Mouse (Mus musculus): ENCODE results near the gene Trp63. TPM values are rescaled to one million over a fixed set of nuclear protein-coding genes. Genes with fewer than 3 reads are reported as not detected.

The Trp63 gene
- polyA plus RNA-seq, 1 experiment = 0.52 TPM

GRCm38 (mm10) chr16:25799618-25800017 lies 116.1 kb downstream of the Trp63 start:
- TF ChIP-seq CTCF (conservative IDR thresholded peaks at IDR 0.05; ENCODE audit: insufficient read depth, insufficient read length, low read depth, low read length) = no peak
- TF ChIP-seq POLR2A (IDR thresholded peaks at IDR 0.05; ENCODE audit: low read depth, low read length) = no peak
- H3K36me3 ChIP-seq (ENCODE audit: control insufficient read depth, insufficient read depth, low read length) = no peaks in the 10 kb centered on the region
- H3K27me3 ChIP-seq (replicated peaks; ENCODE audit: control insufficient read depth, insufficient read depth, low read length) = no peaks in the 10 kb centered on the region; the same call in 1 of the 2 replicates
- H3K27ac ChIP-seq (ENCODE audit: insufficient read depth, low read depth, low read length) = no peak overlapping the region
- H3K4me3 ChIP-seq (ENCODE audit: insufficient read depth, low read depth, low read length) = no peak overlapping the region
- DNase-seq = no peak
- H3K4me1 ChIP-seq (ENCODE audit: control insufficient read depth, insufficient read depth, low read length) = peaks cover 3% of the 10 kb centered on the region; the same call in 1 of the 2 replicates

GRCm38 (mm10) chr16:25804955-25805354 lies 121.4 kb downstream of the Trp63 start:
- 63% methylated on average over 3 of the region's 3 CpGs for WGBS
- Histone ChIP-seq H3K27ac (ENCODE audit: insufficient read depth, low read depth, low read length) (no peak overlapping the region), H3K27me3 (replicated peaks; ENCODE audit: control insufficient read depth, insufficient read depth, low read length) (no peaks in the 10 kb centered on the region), H3K4me1 (ENCODE audit: control insufficient read depth, insufficient read depth, low read length) (peaks cover 5% of the 10 kb centered on the region; the same call in 1 of the 2 replicates), H3K4me3 (ENCODE audit: insufficient read depth, low read depth, low read length) (no peak overlapping the region), H3K36me3 (ENCODE audit: control insufficient read depth, insufficient read depth, low read length) (no peaks in the 10 kb centered on the region)
- peak; percentile 90 for DNase-seq
- no peak for TF ChIP-seq POLR2A (IDR thresholded peaks at IDR 0.05; ENCODE audit: low read depth, low read length)
- TF ChIP-seq CTCF (conservative IDR thresholded peaks at IDR 0.05; ENCODE audit: insufficient read depth, insufficient read length, low read depth, low read length) = no peak

- TF ChIP-seq CTCF (conservative IDR thresholded peaks at IDR 0.05; ENCODE audit: insufficient read depth, insufficient read length, low read depth, low read length) (no peak), POLR2A (IDR thresholded peaks at IDR 0.05; ENCODE audit: low read depth, low read length) (no peak)
- H3K4me1 ChIP-seq (ENCODE audit: control insufficient read depth, insufficient read depth, low read length) = peaks cover 5% of the 10 kb centered on the region; the same call in 1 of the 2 replicates
- no peaks in the 10 kb centered on the region for H3K36me3 ChIP-seq (ENCODE audit: control insufficient read depth, insufficient read depth, low read length)
- DNase-seq = peak; percentile 18
- no peak overlapping the region for H3K4me3 ChIP-seq (ENCODE audit: insufficient read depth, low read depth, low read length)
- no peaks in the 10 kb centered on the region for H3K27me3 ChIP-seq (replicated peaks; ENCODE audit: control insufficient read depth, insufficient read depth, low read length)
- no peak overlapping the region for H3K27ac ChIP-seq (ENCODE audit: insufficient read depth, low read depth, low read length)
Measured at GRCm38 (mm10) chr16:25807116-25807515, 123.6 kb downstream of the Trp63 start.

GRCm38 (mm10) chr16:25817753-25818624 lies 134.4 kb downstream of the Trp63 start:
- DNase-seq = no peak
- H3K27me3 ChIP-seq (replicated peaks; ENCODE audit: control insufficient read depth, insufficient read depth, low read length) = no peaks in the 10 kb centered on the region; the same call in 1 of the 2 replicates
- no peaks in the 10 kb centered on the region for H3K36me3 ChIP-seq (ENCODE audit: control insufficient read depth, insufficient read depth, low read length)
- no peak overlapping the region for H3K27ac ChIP-seq (ENCODE audit: insufficient read depth, low read depth, low read length)
- no peaks in the 10 kb centered on the region for H3K4me1 ChIP-seq (ENCODE audit: control insufficient read depth, insufficient read depth, low read length)
- no peak overlapping the region for H3K4me3 ChIP-seq (ENCODE audit: insufficient read depth, low read depth, low read length)
- 37% methylated on average over 10 of the region's 10 CpGs for WGBS
- TF ChIP-seq CTCF (conservative IDR thresholded peaks at IDR 0.05; ENCODE audit: insufficient read depth, insufficient read length, low read depth, low read length) = no peak
- TF ChIP-seq POLR2A (IDR thresholded peaks at IDR 0.05; ENCODE audit: low read depth, low read length) = no peak

- no peak for TF ChIP-seq POLR2A (IDR thresholded peaks at IDR 0.05; ENCODE audit: low read depth, low read length)
- no peak for TF ChIP-seq CTCF (conservative IDR thresholded peaks at IDR 0.05; ENCODE audit: insufficient read depth, insufficient read length, low read depth, low read length)
- H3K27me3 ChIP-seq (replicated peaks; ENCODE audit: control insufficient read depth, insufficient read depth, low read length) = no peaks in the 10 kb centered on the region
- no peaks in the 10 kb centered on the region for H3K36me3 ChIP-seq (ENCODE audit: control insufficient read depth, insufficient read depth, low read length)
- no peak overlapping the region for H3K4me3 ChIP-seq (ENCODE audit: insufficient read depth, low read depth, low read length)
- H3K27ac ChIP-seq (ENCODE audit: insufficient read depth, low read depth, low read length) = no peak overlapping the region
- WGBS = 50% methylated on average over 7 of the region's 7 CpGs
- H3K4me1 ChIP-seq (ENCODE audit: control insufficient read depth, insufficient read depth, low read length) = no peaks in the 10 kb centered on the region
- no peak for DNase-seq
Measured at GRCm38 (mm10) chr16:25826016-25826415, 142.5 kb downstream of the Trp63 start.

GRCm38 (mm10) chr16:25832576-25832975 lies 149.0 kb downstream of the Trp63 start:
- Histone ChIP-seq H3K4me3 (ENCODE audit: insufficient read depth, low read depth, low read length) (no peak overlapping the region), H3K36me3 (ENCODE audit: control insufficient read depth, insufficient read depth, low read length) (no peaks in the 10 kb centered on the region), H3K27me3 (replicated peaks; ENCODE audit: control insufficient read depth, insufficient read depth, low read length) (no peaks in the 10 kb centered on the region), H3K27ac (ENCODE audit: insufficient read depth, low read depth, low read length) (no peak overlapping the region), H3K4me1 (ENCODE audit: control insufficient read depth, insufficient read depth, low read length) (no peaks in the 10 kb centered on the region)
- 88% methylated on average over 4 of the region's 4 CpGs for WGBS
- DNase-seq = no peak
- TF ChIP-seq CTCF (conservative IDR thresholded peaks at IDR 0.05; ENCODE audit: insufficient read depth, insufficient read length, low read depth, low read length) (no peak), POLR2A (IDR thresholded peaks at IDR 0.05; ENCODE audit: low read depth, low read length) (no peak)

- H3K4me3 ChIP-seq (ENCODE audit: insufficient read depth, low read depth, low read length) = no peak overlapping the region
- no peak for DNase-seq
- no peaks in the 10 kb centered on the region for H3K27me3 ChIP-seq (replicated peaks; ENCODE audit: control insufficient read depth, insufficient read depth, low read length)
- no peak overlapping the region for H3K27ac ChIP-seq (ENCODE audit: insufficient read depth, low read depth, low read length)
- no peaks in the 10 kb centered on the region for H3K36me3 ChIP-seq (ENCODE audit: control insufficient read depth, insufficient read depth, low read length)
- no peak for TF ChIP-seq POLR2A (IDR thresholded peaks at IDR 0.05; ENCODE audit: low read depth, low read length)
- no peak for TF ChIP-seq CTCF (conservative IDR thresholded peaks at IDR 0.05; ENCODE audit: insufficient read depth, insufficient read length, low read depth, low read length)
- no peaks in the 10 kb centered on the region for H3K4me1 ChIP-seq (ENCODE audit: control insufficient read depth, insufficient read depth, low read length)
- 92% methylated on average over 3 of the region's 3 CpGs for WGBS
Measured at GRCm38 (mm10) chr16:25835301-25835700, 151.7 kb downstream of the Trp63 start.
